27 mouse cellular contexts compared by ENCODE assay signal in the genomic region with DNA sequence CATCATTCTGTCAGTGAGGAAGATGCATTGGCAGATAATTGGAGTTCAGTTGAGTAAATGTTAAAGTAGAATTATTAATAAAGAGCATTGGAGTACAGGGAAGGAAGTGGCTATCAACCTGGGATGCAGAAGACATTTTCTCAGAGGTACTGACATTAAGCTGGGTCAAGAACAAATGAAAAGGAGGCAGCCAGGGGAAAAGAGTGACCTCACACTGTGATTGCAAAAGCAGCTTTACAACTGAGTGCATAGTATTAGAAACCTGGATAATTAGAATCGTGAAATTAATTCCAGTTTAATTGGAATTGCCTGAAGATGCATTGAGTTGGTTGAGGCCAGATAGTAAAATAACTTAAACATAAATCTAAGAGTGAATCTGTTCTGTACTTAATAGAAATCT.
"Had no signal": no experiment of that assay in that cellular context is flagged by ENCODE, and none has a peak within 500 bp of the region (broad histone marks: within the 10 kb centered on the region; RNA-seq: fewer than 3 reads in every experiment).

No protein-coding gene starts in this region.

- DNase-seq: gastrocnemius, postnatal 14 days; gastrocnemius, postnatal 36 days; heart, adult 11 months; heart, adult 2 months; heart, postnatal 14 days; heart, postnatal 36 days; kidney, adult 11 months; kidney, adult 2 months; kidney, adult 9 months; kidney, postnatal 10 days; kidney, postnatal 25 days; kidney, postnatal 4 days; layer of hippocampus, postnatal 36 days; left cerebral cortex, postnatal 4 days; lung, adult 18-20 months had no signal

- H3K27me3 ChIP-seq: heart, embryonic 13.5 days; heart, embryonic 15.5 days; hindbrain, embryonic 13.5 days; hindbrain, embryonic 15.5 days; limb, embryonic 13.5 days; limb, embryonic 15.5 days; liver, embryonic 12.5 days had no signal

- H3K36me3 ChIP-seq: heart, embryonic 13.5 days; heart, embryonic 15.5 days; hindbrain, embryonic 13.5 days; hindbrain, embryonic 15.5 days; limb, embryonic 13.5 days; limb, embryonic 15.5 days; liver, embryonic 12.5 days had no signal

- H3K27ac ChIP-seq: heart, adult 2 months; heart, embryonic 13.5 days; heart, embryonic 15.5 days; hindbrain, embryonic 13.5 days; hindbrain, embryonic 15.5 days; hindbrain, postnatal 0 days; layer of hippocampus, adult 2 months; limb, embryonic 13.5 days; limb, embryonic 15.5 days; liver, embryonic 12.5 days; liver, embryonic 14.5 days had no signal

- H3K9ac ChIP-seq: heart, embryonic 13.5 days; heart, embryonic 15.5 days; hindbrain, embryonic 13.5 days; hindbrain, embryonic 15.5 days; limb, embryonic 13.5 days; limb, embryonic 15.5 days; liver, embryonic 12.5 days; liver, embryonic 14.5 days had no signal

- H3K9me3 ChIP-seq: heart, embryonic 13.5 days; heart, embryonic 15.5 days; hindbrain, embryonic 13.5 days; hindbrain, embryonic 15.5 days; limb, embryonic 13.5 days; limb, embryonic 15.5 days; liver, embryonic 12.5 days had no signal

- H3K4me2 ChIP-seq: heart, embryonic 11.5 days; heart, embryonic 13.5 days; heart, embryonic 15.5 days; hindbrain, embryonic 13.5 days; hindbrain, embryonic 15.5 days; limb, embryonic 13.5 days; limb, embryonic 15.5 days; liver, embryonic 12.5 days had no signal

- H3K4me1 ChIP-seq: heart, embryonic 13.5 days; heart, embryonic 15.5 days; hindbrain, embryonic 13.5 days; hindbrain, embryonic 15.5 days; limb, embryonic 13.5 days; limb, embryonic 15.5 days; liver, embryonic 12.5 days had no signal

- H3K4me3 ChIP-seq: heart, adult 2 months; heart, embryonic 13.5 days; heart, embryonic 15.5 days; hindbrain, embryonic 13.5 days; hindbrain, embryonic 15.5 days; layer of hippocampus, adult 2 months; limb, embryonic 13.5 days; limb, embryonic 15.5 days; liver, embryonic 12.5 days had no signal

- ATAC-seq: hindbrain, postnatal 0 days; intestine, embryonic 16.5 days; liver, embryonic 12.5 days had no signal
